Mouse (Mus musculus): ENCODE data around the gene Slc9a2. TPM values are rescaled to one million over a fixed set of nuclear protein-coding genes. Genes with fewer than 3 reads are reported as not detected.
"Not testable (repeated sequence)": the region's sequence is repeated elsewhere in the genome, so short reads cannot be mapped to it uniquely, and the experiment has no call there.

The Slc9a2 gene
- polyA plus RNA-seq, 1 experiment from 2014 or later = 0.11 TPM

GRCm38 (mm10) chr1:40659496-40659895 lies 20.9 kb upstream of the Slc9a2 start:
- Histone ChIP-seq H3K27ac (ENCODE audit: low read length) (no peak overlapping the region), H3K9ac (ENCODE audit: low read depth, low read length) (no peak overlapping the region), H3K9me3 (replicated peaks; ENCODE audit: control insufficient read depth, low read length) (no peaks in the 10 kb centered on the region), H3K4me1 (ENCODE audit: control insufficient read depth, low read depth, low read length) (no peaks in the 10 kb centered on the region), H3K4me3 (ENCODE audit: low read depth, low read length) (no peak overlapping the region), H3K27me3 (ENCODE audit: control insufficient read depth, insufficient read depth, low read depth, low read length) (no peaks in the 10 kb centered on the region), H3K4me2 (ENCODE audit: low read depth, low read length) (no peak overlapping the region), H3K36me3 (ENCODE audit: control insufficient read depth, insufficient read depth) (no peaks in the 10 kb centered on the region)
- ATAC-seq (ENCODE audit: low read depth) = no peak
- WGBS (ENCODE audit: insufficient replicate concordance) = 62% methylated on average over 9 of the region's 9 CpGs

GRCm38 (mm10) chr1:40660838-40661237 lies 19.5 kb upstream of the Slc9a2 start:
- ATAC-seq (ENCODE audit: low read depth) = no peak
- 57% methylated on average over 6 of the region's 6 CpGs for WGBS (ENCODE audit: insufficient replicate concordance)
- Histone ChIP-seq H3K4me2 (ENCODE audit: low read depth, low read length) (no peak overlapping the region), H3K4me3 (ENCODE audit: low read depth, low read length) (no peak overlapping the region), H3K36me3 (ENCODE audit: control insufficient read depth, insufficient read depth) (no peaks in the 10 kb centered on the region), H3K27me3 (ENCODE audit: control insufficient read depth, insufficient read depth, low read depth, low read length) (no peaks in the 10 kb centered on the region), H3K9ac (ENCODE audit: low read depth, low read length) (no peak overlapping the region), H3K4me1 (ENCODE audit: control insufficient read depth, low read depth, low read length) (no peaks in the 10 kb centered on the region), H3K27ac (ENCODE audit: low read length) (no peak overlapping the region), H3K9me3 (replicated peaks; ENCODE audit: control insufficient read depth, low read length) (no peaks in the 10 kb centered on the region)

GRCm38 (mm10) chr1:40665401-40666370 lies 14.7 kb upstream of the Slc9a2 start:
- H3K9me3 ChIP-seq (replicated peaks; ENCODE audit: control insufficient read depth, low read length) = no peaks in the 10 kb centered on the region
- H3K27me3 ChIP-seq (ENCODE audit: control insufficient read depth, insufficient read depth, low read depth, low read length) = no peaks in the 10 kb centered on the region
- no peak overlapping the region for H3K4me2 ChIP-seq (ENCODE audit: low read depth, low read length)
- H3K4me3 ChIP-seq (ENCODE audit: low read depth, low read length) = no peak overlapping the region
- no peak overlapping the region for H3K27ac ChIP-seq (ENCODE audit: low read length)
- 31% methylated on average over 12 of the region's 12 CpGs for WGBS (ENCODE audit: insufficient replicate concordance)
- ATAC-seq (ENCODE audit: low read depth) = no peak
- H3K4me1 ChIP-seq (ENCODE audit: control insufficient read depth, low read depth, low read length) = no peaks in the 10 kb centered on the region
- no peak overlapping the region for H3K9ac ChIP-seq (ENCODE audit: low read depth, low read length)
- H3K36me3 ChIP-seq (ENCODE audit: control insufficient read depth, insufficient read depth) = no peaks in the 10 kb centered on the region

- ATAC-seq (ENCODE audit: low read depth); H3K36me3 ChIP-seq (ENCODE audit: control insufficient read depth, insufficient read depth); H3K4me1 ChIP-seq (ENCODE audit: control insufficient read depth, low read depth, low read length); H3K27me3 ChIP-seq (ENCODE audit: control insufficient read depth, insufficient read depth, low read depth, low read length); H3K4me3 ChIP-seq (ENCODE audit: low read depth, low read length); H3K4me2 ChIP-seq (ENCODE audit: low read depth, low read length); H3K27ac ChIP-seq (ENCODE audit: low read length); H3K9ac ChIP-seq (ENCODE audit: low read depth, low read length); H3K9me3 ChIP-seq (replicated peaks; ENCODE audit: control insufficient read depth, low read length): not testable (repeated sequence)
- WGBS (ENCODE audit: insufficient replicate concordance) = 15% methylated on average over 3 of the region's 3 CpGs
These were observed 12.9 kb upstream of the Slc9a2 start for GRCm38 (mm10) chr1:40667442-40667841.

GRCm38 (mm10) chr1:40670025-40670424 lies 10.3 kb upstream of the Slc9a2 start:
- Histone ChIP-seq H3K4me1 (ENCODE audit: control insufficient read depth, low read depth, low read length) (no peaks in the 10 kb centered on the region), H3K27ac (ENCODE audit: low read length) (no peak overlapping the region), H3K4me2 (ENCODE audit: low read depth, low read length) (no peak overlapping the region), H3K4me3 (ENCODE audit: low read depth, low read length) (no peak overlapping the region), H3K27me3 (ENCODE audit: control insufficient read depth, insufficient read depth, low read depth, low read length) (no peaks in the 10 kb centered on the region), H3K9ac (ENCODE audit: low read depth, low read length) (no peak overlapping the region), H3K9me3 (replicated peaks; ENCODE audit: control insufficient read depth, low read length) (no peaks in the 10 kb centered on the region), H3K36me3 (ENCODE audit: control insufficient read depth, insufficient read depth) (no peaks in the 10 kb centered on the region)
- 61% methylated on average over 3 of the region's 3 CpGs for WGBS (ENCODE audit: insufficient replicate concordance)
- ATAC-seq (ENCODE audit: low read depth) = no peak

- H3K36me3 ChIP-seq (ENCODE audit: control insufficient read depth, insufficient read depth) = no peaks in the 10 kb centered on the region
- H3K9me3 ChIP-seq (replicated peaks; ENCODE audit: control insufficient read depth, low read length) = no peaks in the 10 kb centered on the region
- H3K27ac ChIP-seq (ENCODE audit: low read length) = no peak overlapping the region
- H3K4me1 ChIP-seq (ENCODE audit: control insufficient read depth, low read depth, low read length) = no peaks in the 10 kb centered on the region
- H3K27me3 ChIP-seq (ENCODE audit: control insufficient read depth, insufficient read depth, low read depth, low read length) = no peaks in the 10 kb centered on the region
- 81% methylated on average over 4 of the region's 4 CpGs for WGBS (ENCODE audit: insufficient replicate concordance)
- ATAC-seq (ENCODE audit: low read depth) = no peak
- H3K4me3 ChIP-seq (ENCODE audit: low read depth, low read length) = no peak overlapping the region
- no peak overlapping the region for H3K4me2 ChIP-seq (ENCODE audit: low read depth, low read length)
- no peak overlapping the region for H3K9ac ChIP-seq (ENCODE audit: low read depth, low read length)
These were observed 8.9 kb upstream of the Slc9a2 start for GRCm38 (mm10) chr1:40671490-40671889.

GRCm38 (mm10) chr1:40677306-40677705 lies 3.1 kb upstream of the Slc9a2 start:
- no peaks in the 10 kb centered on the region for H3K36me3 ChIP-seq (ENCODE audit: control insufficient read depth, insufficient read depth)
- H3K27me3 ChIP-seq (ENCODE audit: control insufficient read depth, insufficient read depth, low read depth, low read length) = peaks cover 33% of the 10 kb centered on the region
- H3K4me3 ChIP-seq (ENCODE audit: low read depth, low read length) = no peak overlapping the region
- no peaks in the 10 kb centered on the region for H3K4me1 ChIP-seq (ENCODE audit: control insufficient read depth, low read depth, low read length)
- ATAC-seq (ENCODE audit: low read depth) = no peak
- H3K9me3 ChIP-seq (replicated peaks; ENCODE audit: control insufficient read depth, low read length) = no peaks in the 10 kb centered on the region
- no peak overlapping the region for H3K4me2 ChIP-seq (ENCODE audit: low read depth, low read length)
- 34% methylated on average over 5 of the region's 5 CpGs for WGBS (ENCODE audit: insufficient replicate concordance)
- H3K27ac ChIP-seq (ENCODE audit: low read length) = no peak overlapping the region
- no peak overlapping the region for H3K9ac ChIP-seq (ENCODE audit: low read depth, low read length)

GRCm38 (mm10) chr1:40680868-40681698 lies 709 bp downstream of the Slc9a2 start:
- Histone ChIP-seq H3K27ac (ENCODE audit: low read length) (no peak overlapping the region), H3K9ac (ENCODE audit: low read depth, low read length) (no peak overlapping the region), H3K4me3 (ENCODE audit: low read depth, low read length) (peak overlapping the region; percentile 52), H3K9me3 (replicated peaks; ENCODE audit: control insufficient read depth, low read length) (no peaks in the 10 kb centered on the region), H3K4me2 (ENCODE audit: low read depth, low read length) (peak overlapping the region; percentile 67), H3K4me1 (ENCODE audit: control insufficient read depth, low read depth, low read length) (no peaks in the 10 kb centered on the region), H3K36me3 (ENCODE audit: control insufficient read depth, insufficient read depth) (no peaks in the 10 kb centered on the region), H3K27me3 (ENCODE audit: control insufficient read depth, insufficient read depth, low read depth, low read length) (peaks cover 39% of the 10 kb centered on the region)
- peak; percentile 35 for ATAC-seq (ENCODE audit: low read depth)
- under 1% methylated on average over 64 of the region's 90 CpGs for WGBS (ENCODE audit: insufficient replicate concordance)
